ENCODE assay signal across 32 mouse cellular contexts in the genomic region with DNA sequence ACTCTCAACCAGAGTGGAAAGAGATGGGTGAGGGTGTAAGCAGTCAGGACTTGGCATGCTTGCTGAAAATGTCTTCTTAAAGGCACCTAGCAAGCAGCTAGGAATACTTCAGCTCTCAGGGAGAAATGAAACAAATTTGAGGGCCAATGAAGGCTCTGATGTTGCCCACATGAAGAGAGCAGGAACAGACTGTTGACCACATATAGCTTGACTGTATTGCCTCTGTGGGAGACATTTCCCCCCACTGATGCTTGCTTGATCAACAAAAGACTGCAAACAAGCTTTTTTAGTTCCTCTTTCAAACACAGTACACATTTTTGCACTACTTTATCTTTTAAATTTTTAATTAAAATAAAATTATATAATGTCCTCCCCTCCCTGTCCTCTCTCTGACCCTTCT.
"Had no signal": no experiment of that assay in that cellular context is flagged by ENCODE, and none has a peak within 500 bp of the region (broad histone marks: within the 10 kb centered on the region; RNA-seq: fewer than 3 reads in every experiment).

No protein-coding gene starts in this region.

- DNase-seq: left cerebral cortex, postnatal 4 days; liver; liver, embryonic 13.5 days; liver, postnatal 0 days; lung, adult 18-20 months; lung, adult 2 months; lung, embryonic 14.5 days; lung, postnatal 10 days; lung, postnatal 14 days; lung, postnatal 36 days; lung, postnatal 4 days; midbrain, embryonic 14.5 days had no signal

- ATAC-seq: liver, embryonic 12.5 days; liver, postnatal 0 days; lung, postnatal 0 days; midbrain, embryonic 13.5 days; midbrain, embryonic 15.5 days; midbrain, embryonic 16.5 days had no signal

- H3K27ac ChIP-seq: limb, embryonic 10.5 days; limb, embryonic 12.5 days; limb, embryonic 13.5 days; limb, embryonic 15.5 days; liver, embryonic 12.5 days; liver, embryonic 13.5 days; liver, embryonic 14.5 days; liver, embryonic 15.5 days; lung, embryonic 15.5 days; macrophage; midbrain, embryonic 10.5 days; midbrain, embryonic 12.5 days; midbrain, embryonic 13.5 days; midbrain, embryonic 15.5 days; neural tube, embryonic 12.5 days had no signal

- H3K9ac ChIP-seq: limb, embryonic 12.5 days; limb, embryonic 13.5 days; limb, embryonic 15.5 days; liver, embryonic 12.5 days; liver, embryonic 13.5 days; liver, embryonic 14.5 days; liver, embryonic 15.5 days; liver, postnatal 0 days; lung, embryonic 14.5 days; lung, embryonic 15.5 days; midbrain, embryonic 12.5 days; midbrain, embryonic 13.5 days; midbrain, embryonic 15.5 days; neural tube, embryonic 12.5 days had no signal

- H3K36me3 ChIP-seq: limb, embryonic 10.5 days; limb, embryonic 12.5 days; limb, embryonic 13.5 days; limb, embryonic 15.5 days; liver, embryonic 12.5 days; liver, embryonic 13.5 days; liver, embryonic 15.5 days; lung, embryonic 15.5 days; midbrain, embryonic 12.5 days; midbrain, embryonic 13.5 days; midbrain, embryonic 15.5 days; neural tube, embryonic 12.5 days had no signal

- H3K4me1 ChIP-seq: limb, embryonic 10.5 days; limb, embryonic 12.5 days; limb, embryonic 13.5 days; limb, embryonic 15.5 days; liver, embryonic 12.5 days; liver, embryonic 13.5 days; liver, embryonic 15.5 days; lung, embryonic 15.5 days; megakaryocyte, embryonic 14.5 days; midbrain, embryonic 10.5 days; midbrain, embryonic 12.5 days; midbrain, embryonic 13.5 days; neural tube, embryonic 12.5 days had no signal

- H3K9me3 ChIP-seq: limb, embryonic 10.5 days; limb, embryonic 12.5 days; limb, embryonic 13.5 days; limb, embryonic 15.5 days; liver, embryonic 12.5 days; liver, embryonic 13.5 days; liver, embryonic 15.5 days; lung, embryonic 15.5 days; megakaryocyte, embryonic 14.5 days; midbrain, embryonic 10.5 days; midbrain, embryonic 12.5 days; midbrain, embryonic 13.5 days; midbrain, embryonic 15.5 days; neural tube, embryonic 12.5 days had no signal

- H3K27me3 ChIP-seq: limb, embryonic 12.5 days; limb, embryonic 13.5 days; limb, embryonic 15.5 days; liver, embryonic 12.5 days; liver, embryonic 13.5 days; liver, embryonic 15.5 days; lung, embryonic 15.5 days; megakaryocyte, embryonic 14.5 days; midbrain, embryonic 12.5 days; midbrain, embryonic 13.5 days; midbrain, embryonic 15.5 days; neural tube, embryonic 12.5 days had no signal

- H3K4me2 ChIP-seq: limb, embryonic 12.5 days; limb, embryonic 13.5 days; limb, embryonic 15.5 days; liver, embryonic 11.5 days; liver, embryonic 12.5 days; liver, embryonic 13.5 days; liver, embryonic 15.5 days; lung, embryonic 14.5 days; lung, embryonic 15.5 days; midbrain, embryonic 11.5 days; midbrain, embryonic 12.5 days; midbrain, embryonic 13.5 days; midbrain, embryonic 15.5 days; neural tube, embryonic 12.5 days had no signal

- H3K4me3 ChIP-seq: limb, embryonic 10.5 days; limb, embryonic 12.5 days; limb, embryonic 13.5 days; limb, embryonic 15.5 days; liver, embryonic 12.5 days; liver, embryonic 13.5 days; liver, embryonic 15.5 days; lung, embryonic 15.5 days; megakaryocyte, embryonic 14.5 days; midbrain, embryonic 10.5 days; midbrain, embryonic 12.5 days; midbrain, embryonic 13.5 days; midbrain, embryonic 15.5 days; myocyte; neural tube, embryonic 12.5 days had no signal
